Mouse (Mus musculus): ENCODE results near the gene Ube4b. TPM values are rescaled to one million over a fixed set of nuclear protein-coding genes. Genes with fewer than 3 reads are reported as not detected.

Gene Ube4b
- total and polyA plus RNA-seq, 3 experiments: 28.4 to 104 (median 71.0) TPM

DNA sequence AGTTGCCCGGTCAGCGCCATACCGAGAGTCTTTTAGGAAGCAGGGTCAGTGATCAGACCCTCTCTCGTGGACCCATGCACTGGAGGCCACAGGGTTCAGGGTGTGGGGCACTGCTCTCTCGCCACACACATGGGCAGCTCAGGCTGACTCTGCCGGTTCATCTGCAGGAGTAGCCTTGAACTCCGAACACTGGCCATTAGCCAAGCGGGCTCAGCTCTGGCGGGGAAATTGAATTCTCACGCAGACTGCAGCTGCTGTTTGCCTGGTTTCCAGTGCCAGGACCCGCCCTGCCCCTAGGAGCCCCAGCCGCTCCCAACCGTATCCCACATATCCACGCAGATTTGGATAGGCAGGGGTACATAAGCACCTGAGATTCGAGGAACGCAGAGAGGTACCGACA is 27.7 kb upstream of the Ube4b start:
- Histone ChIP-seq H3K9me3 (replicated peaks; ENCODE audit: insufficient read depth, low read length) (no peaks in the 10 kb centered on the region), H3K79me2 (ENCODE audit: control insufficient read depth, insufficient read depth, low read length, poor library complexity) (no peaks in the 10 kb centered on the region), H3K9ac (ENCODE audit: control insufficient read depth, low read depth, low read length, poor library complexity, severe bottlenecking) (no peak overlapping the region), H3K27ac (ENCODE audit: control insufficient read depth, low read depth, low read length) (no peak overlapping the region), H3K4me1 (ENCODE audit: control insufficient read depth in 1 of 2, insufficient read depth in 2 of 2, low read length in 2 of 2) (no peaks in the 10 kb centered on the region), H3K4me3 (ENCODE audit: control insufficient read depth in 1 of 2, insufficient read depth in 1 of 2, low read depth in 2 of 2, low read length in 2 of 2) (no peak overlapping the region), H3K27me3 (ENCODE audit: control insufficient read depth in 1 of 2, insufficient read depth in 2 of 2, low read length in 2 of 2) (no peaks in the 10 kb centered on the region), H3K36me3 (ENCODE audit: control insufficient read depth in 1 of 2, insufficient read depth in 2 of 2, low read length in 2 of 2) (no peaks in the 10 kb centered on the region)
- TF ChIP-seq SMC3 (IDR thresholded peaks at IDR 0.05; ENCODE audit: low read depth, low read length): no peak
- no peak for TF ChIP-seq ZKSCAN1 (IDR thresholded peaks at IDR 0.05; ENCODE audit: low read depth, low read length)
- no peak for TF ChIP-seq GATA1 (IDR thresholded peaks at IDR 0.05; ENCODE audit: low read depth, low read length)
- no peak for TF ChIP-seq UBTF (IDR thresholded peaks at IDR 0.05; ENCODE audit: borderline replicate concordance, insufficient read depth, low read depth, low read length)
- no peak for TF ChIP-seq POLR2A (IDR thresholded peaks at IDR 0.05; ENCODE audit: control insufficient read depth in 1 of 2, insufficient read depth in 1 of 2, low read depth in 1 of 2, low read length in 2 of 2, poor library complexity in 1 of 2)
- no peak for TF ChIP-seq ELF1 (IDR thresholded peaks at IDR 0.05; ENCODE audit: low read depth, low read length)
- TF ChIP-seq MAFK (IDR thresholded peaks at IDR 0.05; ENCODE audit: borderline replicate concordance, low read depth, low read length): no peak
- no peak for TF ChIP-seq TBP (IDR thresholded peaks at IDR 0.05; ENCODE audit: low read depth, low read length)
- no peak for TF ChIP-seq ZC3H11A (IDR thresholded peaks at IDR 0.05; ENCODE audit: low read depth, low read length)
- TF ChIP-seq EP300 (IDR thresholded peaks at IDR 0.05; ENCODE audit: low read depth in 1 of 2, low read length in 2 of 2): no peak
- no peak for TF ChIP-seq E2F4 (IDR thresholded peaks at IDR 0.05; ENCODE audit: borderline replicate concordance, low read depth, low read length)
- TF ChIP-seq SIN3A (IDR thresholded peaks at IDR 0.05; ENCODE audit: low read length): no peak
- no peak for TF ChIP-seq JUND (IDR thresholded peaks at IDR 0.05; ENCODE audit: low read depth, low read length)
- TF ChIP-seq HCFC1 (IDR thresholded peaks at IDR 0.05; ENCODE audit: low read depth, low read length): no peak
- no peak for TF ChIP-seq MAZ (IDR thresholded peaks at IDR 0.05; ENCODE audit: low read depth, low read length)
- TF ChIP-seq KAT2A (conservative IDR thresholded peaks at IDR 0.05; ENCODE audit: low read depth, low read length): no peak
- no peak for TF ChIP-seq ZMIZ1 (IDR thresholded peaks at IDR 0.05; ENCODE audit: low read depth, low read length)
- no peak for DNase-seq (ENCODE audit: low read depth, low spot score)

DNA sequence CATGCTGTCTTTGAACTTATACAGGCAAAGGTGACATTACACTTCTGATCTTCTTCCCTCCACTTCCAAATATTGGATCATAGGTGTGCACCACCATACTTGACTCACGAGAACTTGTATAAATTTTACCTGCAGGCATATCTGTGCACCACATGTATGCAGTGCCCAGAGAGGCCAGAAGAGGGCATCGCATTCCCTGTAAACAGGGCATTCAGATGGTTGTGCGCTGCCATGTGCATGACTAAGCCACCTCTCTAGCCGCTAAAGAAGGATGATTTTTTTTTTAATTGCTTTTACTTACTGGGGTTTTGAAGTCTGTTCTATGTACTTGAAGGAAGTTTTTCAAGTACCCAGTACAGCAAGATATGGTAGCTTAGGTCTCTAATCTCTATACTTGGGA is 27.1 kb upstream of the Ube4b start:
- Histone ChIP-seq H3K9me3 (replicated peaks; ENCODE audit: insufficient read depth, low read length) (no peaks in the 10 kb centered on the region), H3K4me3 (ENCODE audit: control insufficient read depth in 1 of 2, insufficient read depth in 1 of 2, low read depth in 2 of 2, low read length in 2 of 2) (no peak overlapping the region), H3K4me1 (ENCODE audit: control insufficient read depth in 1 of 2, insufficient read depth in 2 of 2, low read length in 2 of 2) (no peaks in the 10 kb centered on the region), H3K9ac (ENCODE audit: control insufficient read depth, low read depth, low read length, poor library complexity, severe bottlenecking) (no peak overlapping the region), H3K27ac (ENCODE audit: control insufficient read depth, low read depth, low read length) (no peak overlapping the region), H3K36me3 (ENCODE audit: control insufficient read depth in 1 of 2, insufficient read depth in 2 of 2, low read length in 2 of 2) (no peaks in the 10 kb centered on the region), H3K27me3 (ENCODE audit: control insufficient read depth in 1 of 2, insufficient read depth in 2 of 2, low read length in 2 of 2) (no peaks in the 10 kb centered on the region), H3K79me2 (ENCODE audit: control insufficient read depth, insufficient read depth, low read length, poor library complexity) (no peaks in the 10 kb centered on the region)
- DNase-seq (ENCODE audit: low read depth, low spot score): peak; percentile 75
- TF ChIP-seq ZC3H11A (IDR thresholded peaks at IDR 0.05; ENCODE audit: low read depth, low read length) (peak; percentile 25; the same call in 1 of the 2 replicates), MYC (IDR thresholded peaks at IDR 0.05; ENCODE audit: low read depth, low read length) (peak; percentile 78), USF2 (IDR thresholded peaks at IDR 0.05; ENCODE audit: borderline replicate concordance in 1 of 2, insufficient read depth in 1 of 2, low read depth in 1 of 2, low read length in 2 of 2) (no peak), RAD21 (IDR thresholded peaks at IDR 0.05; ENCODE audit: low read depth, low read length) (peak; percentile 53), ZNF384 (IDR thresholded peaks at IDR 0.05; ENCODE audit: low read depth, low read length) (peak; percentile 39; the same call in 1 of the 2 replicates), SMC3 (IDR thresholded peaks at IDR 0.05; ENCODE audit: low read depth, low read length) (peak; percentile 69), CTCF (IDR thresholded peaks at IDR 0.05 in 2 of 3, conservative IDR thresholded peaks at IDR 0.05 in 1 of 3; ENCODE audit: control insufficient read depth in 1 of 3, insufficient read depth in 1 of 3, low read depth in 2 of 3, low read length in 3 of 3, poor library complexity in 1 of 3, severe bottlenecking in 1 of 3) (peak; percentile 74 to 82 (median 74)), EP300 (IDR thresholded peaks at IDR 0.05; ENCODE audit: low read depth in 1 of 2, low read length in 2 of 2) (no peak)

Measured in MEL (cell line).